Mouse (Mus musculus) megakaryocyte-erythroid progenitor cell, adult 5-6 weeks (primary cell): ENCODE data around the gene Spag9. TPM values are rescaled to one million over a fixed set of nuclear protein-coding genes. Genes with fewer than 3 reads are reported as not detected.
A peak's percentile ranks its signal among the peaks of the same experiment; 100 is the strongest.
"Not testable (repeated sequence)": the region's sequence is repeated elsewhere in the genome, so short reads cannot be mapped to it uniquely, and the experiment has no call there.

Experiments used
- ATAC-seq: replicated peaks from 2 replicates; pipeline ENCODE4 v1.8.0; 2016; ENCODE audit warnings: mild to moderate bottlenecking, inconsistent platforms; ENCODE audit not compliant: severe bottlenecking, poor library complexity, low FRiP score, low TSS enrichment
- total RNA-seq, 2 experiments: library from RNA; stranded (forward) in 1 of 2; stranded (reverse) in 1 of 2; fragments of 200-1000, 215-1000 nt in 1 of 2; fragments of >200 nt in 1 of 2; fragmentation: Nextera tagmentation in 1 of 2; gene quantifications; 2 replicates each; pipeline ENCODE4 v1.2.3; 2014 to 2017

The Spag9 gene
- total RNA-seq, 2 experiments from 2014 or later: 28.3 to 56.1 TPM

GRCm38 (mm10) chr11:94042301-94042700 is 46.4 kb downstream of the Spag9 start:
- ATAC-seq: not testable (repeated sequence)

- ATAC-seq: peak; percentile 68; the same call in 1 of the 2 replicates
These were observed 48.4 kb downstream of the Spag9 start for GRCm38 (mm10) chr11:94043998-94044985.

- no peak for ATAC-seq
These were observed 49.1 kb downstream of the Spag9 start for GRCm38 (mm10) chr11:94045016-94045415.

- ATAC-seq: no peak
These were observed 51.4 kb downstream of the Spag9 start for GRCm38 (mm10) chr11:94047288-94047687.

- ATAC-seq: no peak
These were observed 58.3 kb downstream of the Spag9 start for GRCm38 (mm10) chr11:94054176-94054575.

- no peak for ATAC-seq
These were observed 59.0 kb downstream of the Spag9 start for GRCm38 (mm10) chr11:94054901-94055300.

- no peak for ATAC-seq
These were observed 68.0 kb downstream of the Spag9 start for GRCm38 (mm10) chr11:94063941-94064340.

GRCm38 (mm10) chr11:94070455-94070854 is 74.6 kb downstream of the Spag9 start:
- no peak for ATAC-seq

GRCm38 (mm10) chr11:94073283-94073682 is 77.4 kb downstream of the Spag9 start:
- peak; percentile 65; the same call in 1 of the 2 replicates for ATAC-seq

GRCm38 (mm10) chr11:94086966-94087365 is 91.1 kb downstream of the Spag9 start:
- ATAC-seq: peak; percentile 67; the same call in 1 of the 2 replicates

GRCm38 (mm10) chr11:94090496-94090895 is 94.6 kb downstream of the Spag9 start:
- ATAC-seq: no peak

- no peak for ATAC-seq
These were observed 101.6 kb downstream of the Spag9 start for GRCm38 (mm10) chr11:94097489-94097888.

- no peak for ATAC-seq
These were observed 102.9 kb downstream of the Spag9 start for GRCm38 (mm10) chr11:94098840-94099239.

- peak; percentile 95 for ATAC-seq
These were observed 117.9 kb downstream of the Spag9 start for GRCm38 (mm10) chr11:94113795-94114194.

GRCm38 (mm10) chr11:94115408-94115807 is 119.5 kb downstream of the Spag9 start:
- ATAC-seq: no peak

GRCm38 (mm10) chr11:94116655-94117054 is 120.8 kb downstream of the Spag9 start:
- ATAC-seq: no peak

- no peak for ATAC-seq
These were observed 121.9 kb downstream of the Spag9 start for GRCm38 (mm10) chr11:94117836-94118235.

- no peak for ATAC-seq
These were observed 122.7 kb downstream of the Spag9 start for GRCm38 (mm10) chr11:94118612-94119011.

- no peak for ATAC-seq
These were observed 124.8 kb downstream of the Spag9 start for GRCm38 (mm10) chr11:94120690-94121089.

GRCm38 (mm10) chr11:94121501-94121900 is 125.6 kb downstream of the Spag9 start:
- ATAC-seq: no peak
